Mouse (Mus musculus) liver, postnatal 0 days (tissue): Measurements from ENCODE around the gene Nmt1.

Experiments used
- CTCF ChIP-seq: sonication (generic); IDR thresholded peaks from 2 replicates; pipeline ENCODE4 v1.5.1; 2016; ENCODE audit warnings: antibody characterized with exemption, low read depth
- EP300 ChIP-seq: IDR thresholded peaks from 2 replicates; pipeline ENCODE4 v1.6.1; 2016; ENCODE audit warnings: antibody characterized with exemption, low read depth, mild to moderate bottlenecking

- TF ChIP-seq CTCF: no peak
- no peak for TF ChIP-seq EP300
Measured at GRCm38 (mm10) chr11:102996991-102997770, 30.8 kb upstream of the Nmt1 start.
